Comparison of ENCODE assay signal across 8 mouse cellular contexts in the genomic region with DNA sequence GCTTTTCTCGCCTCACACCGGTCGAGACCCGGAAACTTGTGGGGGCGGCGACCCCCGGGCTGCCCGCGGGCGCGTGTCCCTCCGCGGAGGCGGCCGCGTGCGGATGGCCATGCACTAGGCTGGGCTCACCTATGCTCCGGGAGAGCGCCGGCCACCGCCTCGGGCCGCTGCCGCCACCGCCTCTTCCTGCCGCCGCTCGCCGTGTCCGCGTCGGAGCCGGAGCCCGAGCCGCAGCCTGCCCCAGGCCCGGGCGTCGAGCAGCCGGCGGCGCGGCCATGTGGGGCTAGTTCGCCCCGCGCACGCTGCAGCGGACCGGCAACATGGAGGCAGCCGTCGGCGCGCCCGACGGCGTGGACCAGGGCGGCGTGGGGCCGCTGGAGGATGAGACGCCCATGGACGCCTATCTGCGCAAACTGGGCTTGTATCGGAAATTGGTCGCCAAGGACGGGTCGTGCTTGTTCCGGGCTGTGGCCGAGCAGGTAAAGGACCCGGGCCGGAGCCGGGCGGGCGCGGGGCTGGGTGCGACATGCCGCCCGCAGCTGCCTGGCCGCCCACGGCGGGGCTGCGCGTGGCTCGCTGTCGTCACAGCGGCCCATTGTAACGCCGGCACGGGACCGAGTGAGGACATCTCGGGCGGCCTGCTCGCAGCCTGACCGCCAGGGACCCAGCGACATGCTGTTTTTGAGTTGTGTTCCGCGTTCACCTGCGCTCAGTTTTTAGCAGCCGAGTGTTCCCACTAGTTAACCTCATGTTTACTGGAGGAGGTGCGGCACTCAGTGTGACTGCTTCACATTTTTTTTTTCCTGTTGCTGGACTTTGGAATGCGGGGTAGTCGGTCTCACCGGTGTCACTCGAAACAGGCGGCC. TPM values are rescaled to one million over a fixed set of nuclear protein-coding genes. Genes with fewer than 3 reads are reported as not detected.
DNase-seq lines count a peak whose midpoint lies in the region; ATAC-seq and TF ChIP-seq lines count a peak whose summit lies in the region.

A gene (plus strand): TSS at position 33 of the 866 bp plus-strand sequence.

- no peak for TF ChIP-seq POLR2A in olfactory bulb, adult 2 months (IDR thresholded peaks at IDR 0.05; ENCODE audit: insufficient read depth, low read depth, low read length)

- TF ChIP-seq CTCF in olfactory bulb, adult 2 months (IDR thresholded peaks at IDR 0.05; ENCODE audit: insufficient read depth, low read depth, low read length), result no peak

- H3K27ac ChIP-seq in hindbrain, embryonic 10.5 days, result peak within 1 kb of the TSS; percentile 98
- H3K27ac ChIP-seq in lung, embryonic 16.5 days (ENCODE audit: low read length), result peak within 1 kb of the TSS; percentile 98
- H3K27ac ChIP-seq in olfactory bulb, adult 2 months (ENCODE audit: insufficient read depth, low read depth, low read length), result peak within 1 kb of the TSS; percentile 37

- ATAC-seq in lung, embryonic 16.5 days (ENCODE audit: low read depth), result peak; percentile 60

- H3K4me1 ChIP-seq in hindbrain, embryonic 10.5 days (replicated peaks), result peaks cover 27% of the 10 kb centered on the region
- H3K4me1 ChIP-seq in lung, embryonic 16.5 days (replicated peaks; ENCODE audit: control insufficient read depth, insufficient read depth, low read length), result peaks cover 24% of the 10 kb centered on the region
- peaks cover 3% of the 10 kb centered on the region; the same call in 1 of the 2 replicates for H3K4me1 ChIP-seq in olfactory bulb, adult 2 months (ENCODE audit: control insufficient read depth, insufficient read depth, low read length)

- peak within 1 kb of the TSS; percentile 89 for H3K9ac ChIP-seq in lung, embryonic 16.5 days (ENCODE audit: low read length)

- H3K9me3 ChIP-seq in hindbrain, embryonic 10.5 days, result no peaks in the 10 kb centered on the region
- H3K9me3 ChIP-seq in lung, embryonic 16.5 days (ENCODE audit: control insufficient read depth, low read length), result 0 out of 2 replicates have a peak, but pooled peaks cover under 1% of the 10 kb centered on the region

- under 1% methylated on average over 103 of the region's 103 CpGs for WGBS in hindbrain, embryonic 10.5 days
- under 1% methylated on average over 98 of the region's 103 CpGs for whole genome bisulfite sequencing in lung, embryonic 16.5 days
- WGBS in olfactory bulb, adult 2 months, result under 1% methylated on average over 103 of the region's 103 CpGs

- peak within 1 kb of the TSS; percentile 92 for H3K4me3 ChIP-seq in hindbrain, embryonic 10.5 days
- H3K4me3 ChIP-seq in lung, embryonic 16.5 days (ENCODE audit: low read length), result peak within 1 kb of the TSS; percentile 95
- H3K4me3 ChIP-seq in olfactory bulb, adult 2 months (ENCODE audit: insufficient read depth, low read depth, low read length), result peak within 1 kb of the TSS; percentile 95

- H3K27me3 ChIP-seq in hindbrain, embryonic 10.5 days (ENCODE audit: insufficient read depth, poor library complexity, severe bottlenecking), result no peaks in the 10 kb centered on the region
- H3K27me3 ChIP-seq in lung, embryonic 16.5 days (ENCODE audit: control insufficient read depth, insufficient read depth, low read depth, low read length), result no peaks in the 10 kb centered on the region

- peak; percentile 71 for DNase-seq in Muller cell, postnatal 12 days (ENCODE audit: inconsistent ontology term)
- peak; percentile 41 for DNase-seq in cerebellum, adult 8-10 months
- peak; percentile 48 to 67 for DNase-seq in frontal cortex, postnatal 10 days (ENCODE audit: low spot score in 2 of 2)
- DNase-seq in hindbrain, embryonic 10.5 days (ENCODE audit: low spot score), result peak; percentile 64
- peak; percentile 57 to 65 for DNase-seq in layer of hippocampus, postnatal 10 days (ENCODE audit: low spot score in 2 of 2)
- peak; percentile 56 for DNase-seq in thymus, postnatal 14 days

- peak within 1 kb of the TSS; percentile 75 for H3K4me2 ChIP-seq in lung, embryonic 16.5 days (ENCODE audit: low read depth, low read length)

- H3K36me3 ChIP-seq in hindbrain, embryonic 10.5 days, result peaks cover 17% of the 10 kb centered on the region
- H3K36me3 ChIP-seq in lung, embryonic 16.5 days (ENCODE audit: control insufficient read depth, insufficient read depth, low read length), result peaks cover 7% of the 10 kb centered on the region

RNA-seq across cellular contexts. Expression of the gene that starts here (rescaled TPM):
- polyA plus RNA-seq in hindbrain, embryonic 10.5 days (2016; fragmentation: Nextera tagmentation; extraction: Ambion mirVana), result 12.1 and 15.5 TPM in 2 replicates
- total RNA-seq in layer of hippocampus, postnatal 10 days (2021), result 10 to 100 TPM; 40.5 to 45.3 TPM
- polyA plus RNA-seq in lung, embryonic 16.5 days (2015; fragmentation: Nextera tagmentation; extraction: Ambion mirVana), result 13.4 and 14.3 TPM in 2 replicates
- polyA plus RNA-seq in olfactory bulb, adult 2 months (2012; ENCODE audit: insufficient read depth, insufficient read length, low replicate concordance, missing spikeins), result not detected in 2 replicates

Comparison
In these comparisons a context has a peak if more than half of its experiments do, and no peak if none do; other contexts are left out.
1. Peak in every context shown above with its lines: DNase-seq, ATAC-seq, H3K4me3 ChIP-seq and H3K27ac ChIP-seq.
2. H3K27ac ChIP-seq: peak in every context shown above with its lines; median percentile 98 in hindbrain, embryonic 10.5 days; 98 in lung, embryonic 16.5 days; 37 in olfactory bulb, adult 2 months.